Mouse (Mus musculus) olfactory bulb, adult 2 months (tissue): ENCODE measurements around the gene Spta1. TPM values are rescaled to one million over a fixed set of nuclear protein-coding genes. Genes with fewer than 3 reads are reported as not detected.

Experiments used
- H3K27ac ChIP-seq: fragments of 200-500 bp; 2 replicates; pipeline ENCODE4 v1.5.1; 2012; ENCODE audit warnings: low read depth, low read length; ENCODE audit not compliant: insufficient read depth
- H3K4me1 ChIP-seq: fragments of 200-500 bp; 2 replicates; pipeline ENCODE4 v1.6.1; 2012; ENCODE audit warnings: low read length; ENCODE audit not compliant: control insufficient read depth, insufficient read depth
- H3K4me3 ChIP-seq: fragments of 200-500 bp; 2 replicates; pipeline ENCODE4 v1.5.1; 2012; ENCODE audit warnings: mild to moderate bottlenecking, low read depth, low read length, moderate library complexity; ENCODE audit not compliant: insufficient read depth
- CTCF ChIP-seq: fragments of 200-500 bp; IDR thresholded peaks from 2 replicates; pipeline ENCODE4 v1.5.1; 2012; ENCODE audit warnings: low read depth, mild to moderate bottlenecking, low read length, moderate library complexity; ENCODE audit not compliant: insufficient read depth
- POLR2A ChIP-seq: fragments of 200-500 bp; IDR thresholded peaks from 2 replicates; pipeline ENCODE4 v1.6.1; 2012; ENCODE audit warnings: mild to moderate bottlenecking, low read depth, low read length, moderate library complexity; ENCODE audit not compliant: insufficient read depth
- WGBS: fragments of 180-500 bp; shearing (Covaris S2); methylation state at CpG from one replicate; pipeline ENCODE4 v1.1.7; 2018; 5-methylcytosine and 5-hydroxymethylcytosine counted together
- polyA plus RNA-seq: library from polyadenylated mRNA; stranded (reverse); fragments of >200 nt; gene quantifications from 2 replicates; pipeline ENCODE4 v1.2.4, GENCODE M21; 2012; ENCODE audit warnings: low replicate concordance; ENCODE audit not compliant: missing spikeins, insufficient read depth, insufficient read length

Gene Spta1
- polyA plus RNA-seq, 1 experiment, result not detected

DNA sequence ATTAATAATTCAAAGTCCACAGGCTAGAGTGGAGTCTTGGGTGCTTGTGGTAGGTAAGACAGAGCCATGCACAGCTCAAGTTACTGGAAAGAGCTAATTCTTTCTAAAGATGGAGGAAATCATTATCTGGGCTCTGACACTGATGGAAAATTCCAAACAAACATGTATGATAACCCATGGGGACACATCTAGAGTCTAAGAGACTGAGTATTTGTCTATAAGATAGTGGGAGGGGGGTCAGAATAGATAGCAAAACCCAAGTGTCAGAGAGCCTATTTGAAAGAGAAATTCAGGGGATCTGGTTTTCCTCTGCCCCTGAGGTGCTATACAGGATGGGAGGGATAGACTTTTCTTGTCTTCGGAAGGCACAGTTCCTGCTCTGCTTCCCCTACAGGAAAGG lies 73.5 kb downstream of the Spta1 start:
- WGBS, result 95% methylated on average over 1 of the region's 1 CpGs
- TF ChIP-seq POLR2A (no peak), CTCF (no peak)
- Histone ChIP-seq H3K4me3 (no peak overlapping the region), H3K27ac (no peak overlapping the region), H3K4me1 (no peaks in the 10 kb centered on the region)

DNA sequence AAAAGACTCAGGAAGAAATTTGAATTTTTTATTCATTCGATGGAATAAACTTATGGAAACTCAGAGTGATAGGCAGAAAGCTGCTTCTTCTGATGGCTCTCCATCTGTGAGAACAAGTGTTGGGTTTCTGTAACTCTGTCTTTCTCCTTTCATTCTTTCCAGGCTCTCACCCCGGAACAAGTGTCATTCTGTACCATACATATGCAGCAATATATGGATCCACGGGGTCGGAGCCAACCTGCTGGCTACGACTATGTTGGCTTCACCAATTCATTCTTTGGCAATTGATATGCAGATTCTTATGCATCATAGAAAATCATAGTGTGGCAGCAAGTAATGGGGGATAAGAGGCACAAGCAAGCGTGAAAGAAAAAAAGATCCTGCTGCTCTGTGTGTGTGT lies 74.6 kb downstream of the Spta1 start:
- Histone ChIP-seq H3K27ac (no peak overlapping the region), H3K4me3 (no peak overlapping the region), H3K4me1 (no peaks in the 10 kb centered on the region)
- WGBS, result 79% methylated on average over 6 of the region's 6 CpGs
- TF ChIP-seq POLR2A, result no peak
- no peak for TF ChIP-seq CTCF

DNA sequence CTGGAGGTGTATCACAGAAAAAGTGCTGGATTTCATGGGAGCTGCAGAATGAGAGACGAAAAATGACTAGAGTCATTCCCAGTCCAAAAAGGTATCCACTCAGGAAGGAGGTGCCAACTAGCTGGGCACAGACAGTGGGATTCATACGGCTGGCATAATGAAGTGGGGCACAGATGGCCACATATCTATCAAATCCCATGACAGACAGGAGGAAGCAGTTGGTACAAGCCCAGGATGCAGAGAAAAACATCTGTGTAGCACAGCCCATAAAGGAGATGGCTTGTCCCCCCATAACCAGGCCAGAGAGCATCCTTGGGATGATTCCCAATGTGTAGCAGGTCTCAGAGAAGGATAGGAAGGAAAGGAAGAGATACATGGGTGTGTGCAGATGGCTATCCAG lies 77.8 kb downstream of the Spta1 start:
- no peaks in the 10 kb centered on the region for H3K4me1 ChIP-seq
- no peak overlapping the region for H3K4me3 ChIP-seq
- WGBS, result 91% methylated on average over 2 of the region's 2 CpGs
- TF ChIP-seq CTCF, result no peak
- TF ChIP-seq POLR2A, result no peak
- H3K27ac ChIP-seq, result no peak overlapping the region

DNA sequence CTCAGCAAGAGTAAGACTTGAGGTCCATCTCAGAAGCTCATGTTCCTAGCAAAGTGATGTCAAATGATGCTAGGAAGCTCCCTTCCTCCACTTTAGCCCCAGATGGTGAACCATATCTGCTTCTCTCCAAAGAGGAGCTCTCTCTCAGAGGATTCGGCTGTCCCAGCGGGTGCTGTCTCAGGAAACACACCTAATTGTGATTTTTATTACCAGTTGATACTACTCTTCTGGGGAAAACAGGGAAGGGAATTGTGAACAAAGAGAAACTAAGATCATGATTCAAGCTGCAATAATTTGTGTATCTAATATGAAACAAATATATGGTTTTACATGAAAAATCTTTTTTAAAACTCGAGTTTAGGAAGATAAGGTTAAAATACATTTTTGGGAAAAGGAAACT lies 79.4 kb downstream of the Spta1 start, which contains the start of gene Olfr419:
Gene Olfr419, minus strand, starts transcription at position 101 of the 400 bp plus-strand sequence.
- no peak within 1 kb of the TSS for H3K4me3 ChIP-seq
- no peak within 1 kb of the TSS for H3K27ac ChIP-seq
- TF ChIP-seq POLR2A (no peak), CTCF (no peak)
- H3K4me1 ChIP-seq, result no peaks in the 10 kb centered on the region
- WGBS, result 82% methylated on average over 3 of the region's 3 CpGs

DNA sequence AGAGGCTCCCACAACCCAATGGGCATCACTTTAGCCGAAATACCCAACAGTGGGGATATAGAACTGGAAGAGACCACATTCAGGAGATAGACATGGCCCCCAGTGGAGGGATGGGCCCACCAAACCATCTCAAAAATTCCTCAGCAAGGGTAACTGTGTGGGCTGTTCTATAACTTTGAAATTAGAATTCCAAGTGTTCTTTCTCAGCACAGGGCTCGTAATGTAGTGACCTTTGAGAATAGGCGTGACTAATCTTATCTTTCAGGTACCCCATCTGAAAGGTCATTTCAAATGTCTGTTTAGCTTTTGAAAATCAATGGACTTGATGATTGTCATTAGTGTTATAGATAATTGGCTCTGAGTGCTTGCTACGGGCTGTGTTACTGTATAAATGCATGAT lies 95.2 kb downstream of the Spta1 start:
- Histone ChIP-seq H3K27ac (no peak overlapping the region), H3K4me3 (no peak overlapping the region), H3K4me1 (no peaks in the 10 kb centered on the region)
- TF ChIP-seq POLR2A (no peak), CTCF (no peak)
- 91% methylated on average over 4 of the region's 4 CpGs for WGBS

DNA sequence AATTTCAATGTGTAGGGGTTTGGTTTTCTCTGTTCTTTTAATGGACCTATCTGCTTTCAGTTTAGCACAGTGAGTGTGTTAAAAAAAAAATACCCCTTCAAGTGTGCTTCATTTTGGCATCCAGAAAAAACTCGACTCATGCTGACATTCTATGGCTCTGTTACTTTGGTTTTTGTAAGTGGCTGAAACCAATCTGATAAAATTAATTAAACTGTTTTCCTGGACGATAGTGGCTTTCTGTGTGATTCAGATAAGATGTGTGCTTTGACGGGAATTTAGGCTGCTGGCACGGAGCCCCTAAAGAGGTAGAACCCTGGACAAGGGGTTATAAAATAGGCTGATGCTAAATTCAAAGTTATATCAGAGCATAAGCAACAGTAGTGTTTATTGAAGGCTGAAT lies 96.6 kb downstream of the Spta1 start:
- Histone ChIP-seq H3K27ac (no peak overlapping the region), H3K4me1 (no peaks in the 10 kb centered on the region), H3K4me3 (no peak overlapping the region)
- TF ChIP-seq POLR2A, result no peak
- no peak for TF ChIP-seq CTCF
- WGBS, result 59% methylated on average over 4 of the region's 4 CpGs

DNA sequence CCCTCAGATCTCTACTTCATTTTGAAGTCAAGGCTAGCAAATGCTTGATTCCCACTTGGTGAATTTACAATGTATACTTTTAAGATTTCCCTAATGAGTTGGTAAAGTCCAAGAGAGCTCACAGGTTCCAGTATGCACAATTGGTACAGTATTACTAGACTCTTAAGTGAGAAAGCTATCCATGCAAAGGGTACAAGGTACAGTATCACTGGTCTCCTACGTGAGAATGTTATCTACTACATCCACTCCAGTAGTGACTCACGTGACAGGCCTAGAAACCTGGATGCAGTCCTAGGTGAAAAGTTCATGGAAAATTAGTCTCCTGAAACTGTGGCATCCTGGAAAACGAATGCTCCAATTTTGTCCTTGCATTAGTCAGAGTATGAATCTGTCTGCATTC lies 98.1 kb downstream of the Spta1 start:
- TF ChIP-seq CTCF, result no peak
- no peak for TF ChIP-seq POLR2A
- H3K4me3 ChIP-seq, result no peak overlapping the region
- no peak overlapping the region for H3K27ac ChIP-seq
- no peaks in the 10 kb centered on the region for H3K4me1 ChIP-seq
- WGBS, result 92% methylated on average over 3 of the region's 3 CpGs

Other genes starting within 250 kb of the Spta1 start
- not detected in 2 replicates for gene Mndal, start 230.3 kb upstream of the Spta1 start, polyA plus RNA-seq
- not detected in 2 replicates for gene Ifi203, start 230.1 kb upstream of the Spta1 start, polyA plus RNA-seq
- not detected in 2 replicates for gene Ifi202b, start 190.0 kb upstream of the Spta1 start, polyA plus RNA-seq
- gene Ifi205, start 141.0 kb upstream of the Spta1 start, polyA plus RNA-seq, result 191 TPM in 1 of 2 replicates, not detected in the other
- gene Olfr433, start 132.1 kb upstream of the Spta1 start, polyA plus RNA-seq, result not detected in 2 replicates
- not detected in 2 replicates for gene Olfr432, start 123.6 kb upstream of the Spta1 start, polyA plus RNA-seq
- gene Olfr430, start 106.2 kb upstream of the Spta1 start, polyA plus RNA-seq, result not detected in 2 replicates
- not detected in 2 replicates for gene Olfr429, start 88.4 kb upstream of the Spta1 start, polyA plus RNA-seq
- gene Olfr427, start 75.9 kb upstream of the Spta1 start, polyA plus RNA-seq, result not detected in 2 replicates
- gene Olfr231, start 51.6 kb upstream of the Spta1 start, polyA plus RNA-seq, result not detected in 2 replicates
- not detected in 2 replicates for gene Olfr424, start 41.3 kb upstream of the Spta1 start, polyA plus RNA-seq
- not detected in 2 replicates for gene Olfr420, start 17.1 kb upstream of the Spta1 start, polyA plus RNA-seq
- gene Olfr419, start 79.3 kb downstream of the Spta1 start, polyA plus RNA-seq, result not detected in 2 replicates
- not detected in 2 replicates for gene Mptx1, start 157.7 kb downstream of the Spta1 start, polyA plus RNA-seq
- gene Olfr417, start 192.3 kb downstream of the Spta1 start, polyA plus RNA-seq, result not detected in 2 replicates
- gene Olfr248, start 218.3 kb downstream of the Spta1 start, polyA plus RNA-seq, result not detected in 2 replicates